Mouse (Mus musculus): ENCODE measurements around the gene Cmbl. TPM values are rescaled to one million over a fixed set of nuclear protein-coding genes. Genes with fewer than 3 reads are reported as not detected.

The Cmbl gene
- total RNA-seq (2015; ENCODE audit: low replicate concordance) (2.3 TPM in 1 of 2 replicates, not detected in the other), total RNA-seq (2017; ENCODE audit: low replicate concordance) (3.5 and 6.5 TPM in 2 replicates)

DNA sequence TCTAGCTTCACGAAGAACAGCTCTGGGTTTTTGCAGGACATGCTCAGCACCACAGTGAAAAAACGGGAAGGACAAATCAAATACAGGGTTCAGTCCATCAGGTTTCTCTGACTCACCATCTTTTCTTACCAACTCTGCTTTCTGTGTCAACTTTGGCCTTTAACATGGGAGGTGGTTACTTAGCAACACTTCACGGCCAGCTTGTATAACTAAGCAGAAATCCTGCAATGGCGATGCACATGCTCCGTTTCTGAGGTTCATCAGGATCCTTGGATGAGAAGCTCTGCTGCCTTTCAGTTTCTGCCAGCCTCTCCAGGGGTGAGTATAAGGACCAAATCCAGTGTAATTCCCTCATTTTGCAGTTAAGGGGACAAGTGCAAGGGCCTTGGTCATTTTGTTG lies at the start of gene Cmbl:
TSS of gene Cmbl (plus strand) at position 206 of the 400 bp plus-strand sequence.
- no peak for ATAC-seq (replicated peaks; ENCODE audit: low FRiP score, poor library complexity, severe bottlenecking)

DNA sequence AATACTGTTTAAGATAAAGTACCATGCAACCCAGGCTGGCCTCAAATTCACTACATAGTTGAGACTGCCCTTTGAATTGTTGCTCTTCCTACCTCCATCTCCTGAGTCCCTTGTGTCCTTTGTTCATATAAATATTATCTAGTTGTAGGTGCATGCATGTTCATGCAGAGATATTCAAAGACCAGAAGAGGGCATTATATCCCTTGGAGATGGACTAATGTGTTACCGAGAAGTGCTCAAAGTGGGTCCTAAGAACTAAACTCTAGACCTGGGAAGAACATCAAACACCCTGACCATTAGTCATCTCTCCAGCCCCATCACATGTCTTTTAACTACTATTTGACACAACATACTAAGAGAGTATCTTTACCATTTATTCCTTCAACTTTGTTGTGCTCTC lies 48.0 kb upstream of the Cmbl start:
- peak; percentile 37 for ATAC-seq (replicated peaks; ENCODE audit: low FRiP score, poor library complexity, severe bottlenecking)

DNA sequence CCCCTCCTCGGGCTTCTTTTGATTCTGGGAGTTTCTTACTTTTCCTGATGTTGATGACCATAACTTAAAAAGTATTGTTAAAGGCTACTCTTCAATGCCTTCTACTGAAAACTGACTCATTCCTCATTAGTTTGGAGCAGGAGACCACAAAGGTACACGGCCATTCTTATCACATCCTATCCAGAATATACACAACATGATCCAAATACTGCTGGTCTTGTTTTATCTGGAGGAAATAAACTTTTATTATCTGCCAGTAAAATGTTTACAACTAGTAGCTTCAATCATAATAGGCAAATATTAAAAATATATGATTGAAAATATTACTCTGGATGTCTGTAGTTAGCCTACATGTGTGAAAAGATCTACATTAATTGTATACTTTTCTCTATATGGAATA lies 46.8 kb upstream of the Cmbl start:
- no peak for ATAC-seq (replicated peaks; ENCODE audit: low FRiP score, poor library complexity, severe bottlenecking)

- ATAC-seq (replicated peaks; ENCODE audit: low FRiP score, poor library complexity, severe bottlenecking), result 0 out of 2 replicates have a peak, but pooled peaks have one; percentile 17
These were observed 46.2 kb upstream of the Cmbl start for GRCm38 (mm10) chr15:31519000-31519399.

GRCm38 (mm10) chr15:31526463-31526862 lies 38.7 kb upstream of the Cmbl start:
- ATAC-seq (replicated peaks; ENCODE audit: low FRiP score, poor library complexity, severe bottlenecking), result no peak

- ATAC-seq (replicated peaks; ENCODE audit: low FRiP score, poor library complexity, severe bottlenecking), result no peak
These were observed 36.7 kb upstream of the Cmbl start for GRCm38 (mm10) chr15:31528477-31528876.

DNA sequence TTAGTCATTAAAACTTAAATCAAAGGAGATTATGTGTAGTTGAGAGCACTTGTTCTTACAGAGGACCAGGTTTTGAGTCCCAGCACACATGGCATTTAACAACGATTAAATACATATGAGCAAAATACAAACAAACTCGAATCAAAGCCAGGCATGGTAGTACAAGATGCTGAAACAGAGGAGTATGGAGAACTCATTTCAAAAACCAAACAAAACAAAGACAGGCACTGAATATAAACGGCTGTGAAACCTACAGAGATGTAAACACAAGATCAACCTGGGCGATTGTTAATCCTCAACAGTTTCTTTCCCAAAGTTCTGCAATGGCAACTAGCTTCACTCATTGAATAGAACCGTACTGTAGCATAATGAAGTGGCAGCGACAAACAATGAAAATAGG lies 36.1 kb upstream of the Cmbl start:
- no peak for ATAC-seq (replicated peaks; ENCODE audit: low FRiP score, poor library complexity, severe bottlenecking)

GRCm38 (mm10) chr15:31529811-31530658 lies 35.2 kb upstream of the Cmbl start:
- ATAC-seq (replicated peaks; ENCODE audit: low FRiP score, poor library complexity, severe bottlenecking), result no peak

DNA sequence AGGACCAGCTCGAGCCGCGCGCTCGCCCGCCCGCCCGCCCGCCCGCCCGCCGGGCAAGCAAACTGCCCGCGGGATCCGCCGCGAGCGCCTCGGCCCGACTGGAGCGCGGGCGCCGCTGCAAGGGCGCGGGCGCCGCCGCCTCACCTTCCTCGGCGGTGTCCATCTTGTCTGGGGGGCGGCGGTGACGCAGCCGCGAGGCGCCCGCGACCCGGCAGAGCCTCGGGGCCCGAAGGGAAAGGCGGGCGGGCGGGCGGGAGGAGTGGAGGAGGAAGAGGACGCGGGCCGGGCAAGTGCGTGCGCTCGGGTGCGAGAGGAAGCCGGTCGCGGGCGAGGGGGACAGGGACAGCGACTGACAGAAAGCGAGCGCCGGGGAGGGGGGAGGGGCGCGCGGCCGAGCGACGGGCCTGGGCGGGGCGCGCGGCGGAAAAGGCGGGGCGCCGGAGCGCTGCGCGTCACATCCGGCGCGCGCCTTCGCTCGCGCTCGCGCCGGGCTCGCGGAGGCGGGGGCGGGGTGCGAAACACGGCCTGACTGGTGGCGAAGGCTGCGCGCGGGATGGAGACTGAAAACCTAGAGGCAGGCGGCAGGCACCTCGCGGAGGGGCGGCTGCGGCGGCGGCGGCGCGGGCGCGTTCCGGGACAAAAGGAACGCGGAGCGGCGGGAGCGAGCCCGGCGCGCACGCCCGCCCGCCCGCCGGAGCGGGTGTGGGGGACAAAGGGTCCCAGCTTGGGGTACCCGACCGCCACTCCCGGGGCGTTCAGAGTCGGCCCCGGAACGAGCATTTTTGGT lies 34.3 kb upstream of the Cmbl start, which contains the start of gene March6:
TSS of gene March6 (minus strand) at position 395 of the 787 bp plus-strand sequence.
- peak; percentile 74 for ATAC-seq (replicated peaks; ENCODE audit: low FRiP score, poor library complexity, severe bottlenecking)

GRCm38 (mm10) chr15:31531446-31532330 lies 33.5 kb upstream of the Cmbl start:
- peak; percentile 53 for ATAC-seq (replicated peaks; ENCODE audit: low FRiP score, poor library complexity, severe bottlenecking)

DNA sequence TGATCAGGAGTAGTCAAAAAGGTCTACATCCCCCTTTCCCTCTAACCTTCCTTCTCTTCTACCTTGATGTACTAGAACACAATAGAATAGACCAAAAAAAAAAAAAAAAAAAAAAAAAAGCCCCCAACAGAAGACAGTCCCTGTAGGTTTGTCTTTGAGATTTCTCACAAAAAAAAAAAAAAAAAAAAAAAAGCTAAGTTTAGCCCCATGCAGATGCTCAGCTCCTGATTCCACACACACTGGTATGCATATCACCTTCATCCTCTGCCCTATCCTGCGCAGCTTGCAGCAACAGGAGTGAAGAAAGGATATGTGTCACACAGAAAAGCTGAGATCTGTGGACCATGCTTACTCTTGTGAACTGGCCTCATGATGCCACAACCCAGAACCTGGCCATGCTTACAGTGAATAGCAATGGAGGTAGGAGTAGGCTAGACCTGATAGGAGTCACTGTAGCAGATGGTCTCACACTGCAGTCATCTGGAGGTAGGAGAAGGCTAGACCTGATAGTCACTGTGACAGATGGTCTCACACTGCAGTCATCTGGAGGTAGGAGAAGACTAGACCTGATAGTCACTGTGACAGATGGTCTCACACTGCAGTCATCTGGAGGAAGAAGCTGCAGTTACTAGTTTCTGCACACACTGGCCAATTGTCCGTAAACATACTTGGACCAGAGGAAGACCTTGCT lies 32.7 kb upstream of the Cmbl start:
- ATAC-seq (replicated peaks; ENCODE audit: low FRiP score, poor library complexity, severe bottlenecking), result peak; percentile 16; the same call in 1 of the 2 replicates

- ATAC-seq (replicated peaks; ENCODE audit: low FRiP score, poor library complexity, severe bottlenecking), result peak; percentile 47
These were observed 31.7 kb upstream of the Cmbl start for GRCm38 (mm10) chr15:31533529-31533928.

DNA sequence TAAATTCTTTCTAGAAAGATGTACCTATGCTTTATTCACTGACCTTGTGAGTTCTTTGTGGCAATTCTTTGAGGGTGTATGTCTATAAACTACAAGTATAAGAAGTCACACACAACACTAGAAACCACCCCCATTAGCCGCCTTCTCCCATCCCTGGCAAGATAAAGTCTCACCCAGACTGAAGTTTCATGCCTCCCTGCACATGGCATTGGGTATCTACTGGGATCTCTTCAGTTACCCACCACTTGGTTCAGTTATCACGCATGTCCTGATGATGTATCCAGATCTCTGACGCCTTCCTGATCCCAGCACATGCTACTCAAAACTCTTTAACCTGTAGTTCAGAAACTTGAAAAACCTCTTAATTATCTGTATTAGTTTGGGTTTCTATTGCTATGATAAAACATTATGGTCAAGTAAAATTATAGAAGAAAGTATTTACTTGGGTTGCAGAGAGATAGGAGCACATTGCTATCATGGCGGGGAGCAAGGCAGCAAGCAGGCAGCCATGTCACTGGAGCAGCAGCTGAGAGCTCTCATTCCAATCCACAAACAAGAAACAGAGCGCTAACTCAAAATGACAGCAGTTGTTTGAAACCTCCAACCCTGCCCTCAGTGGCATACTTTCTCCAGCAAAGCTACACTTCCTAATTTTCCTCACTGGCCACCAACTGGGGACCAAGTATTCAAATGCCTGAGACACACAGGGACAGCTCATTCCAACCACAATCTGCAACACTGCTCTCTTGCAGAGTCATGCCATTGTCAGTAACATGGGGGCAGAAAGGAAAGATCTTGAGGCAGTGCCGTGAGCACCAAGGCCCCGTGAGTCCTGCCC lies 30.5 kb upstream of the Cmbl start:
- no peak for ATAC-seq (replicated peaks; ENCODE audit: low FRiP score, poor library complexity, severe bottlenecking)

- no peak for ATAC-seq (replicated peaks; ENCODE audit: low FRiP score, poor library complexity, severe bottlenecking)
These were observed 29.8 kb upstream of the Cmbl start for GRCm38 (mm10) chr15:31535259-31535855.

DNA sequence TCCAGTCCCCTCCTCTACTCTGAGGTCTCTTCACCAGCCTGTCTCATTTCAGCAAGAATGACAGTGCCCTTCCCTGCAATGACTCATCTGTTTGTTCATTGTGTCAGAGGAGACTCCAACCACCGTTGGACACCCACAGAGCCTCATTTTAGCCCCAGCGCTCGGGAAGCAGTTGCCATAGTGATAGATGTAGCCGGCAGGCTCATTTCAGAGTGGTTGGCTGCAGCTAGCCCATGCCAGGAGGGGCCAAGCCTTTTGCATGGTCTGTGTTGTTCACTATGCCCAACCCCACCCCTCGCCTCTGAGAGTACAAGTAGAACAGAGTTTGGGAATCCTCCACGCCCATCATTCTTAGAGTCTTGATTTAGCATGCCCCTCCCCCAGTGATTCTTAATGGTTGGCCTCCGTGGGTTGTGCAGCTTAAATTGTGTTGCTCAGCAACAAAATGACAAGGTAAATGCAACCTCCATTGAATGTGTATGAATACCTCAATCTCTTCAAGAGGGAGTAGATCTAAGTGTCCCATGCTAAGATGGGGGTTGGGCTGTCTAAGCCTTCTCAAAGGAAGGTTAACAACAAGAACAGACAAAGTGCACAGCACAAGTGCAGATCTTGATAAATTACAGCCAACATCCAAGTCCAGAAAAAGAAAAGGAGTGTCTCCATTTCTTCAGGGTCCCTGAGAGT lies 29.0 kb upstream of the Cmbl start:
- no peak for ATAC-seq (replicated peaks; ENCODE audit: low FRiP score, poor library complexity, severe bottlenecking)

DNA sequence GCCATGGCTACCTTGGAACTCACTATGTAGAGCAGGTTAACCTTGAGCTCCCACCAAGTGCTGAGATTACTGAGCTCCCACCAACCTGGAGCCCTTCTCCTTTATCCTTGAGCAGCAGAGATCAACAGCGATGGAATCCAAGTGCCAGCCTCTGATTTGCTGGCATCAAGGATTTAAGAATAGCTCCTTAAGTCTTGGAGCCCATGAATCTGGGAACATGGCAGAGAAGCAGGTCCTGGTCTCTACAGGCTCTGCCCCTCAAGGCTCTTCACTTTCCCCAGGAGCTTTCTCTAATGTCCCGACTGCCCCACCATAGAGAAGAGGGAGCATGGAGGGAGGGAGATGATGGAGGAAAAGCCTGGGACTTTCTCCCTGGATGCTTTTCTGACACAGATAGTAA lies 27.5 kb upstream of the Cmbl start:
- ATAC-seq (replicated peaks; ENCODE audit: low FRiP score, poor library complexity, severe bottlenecking), result no peak

- ATAC-seq (replicated peaks; ENCODE audit: low FRiP score, poor library complexity, severe bottlenecking), result no peak
These were observed 26.8 kb upstream of the Cmbl start for GRCm38 (mm10) chr15:31538346-31538745.

Measured in erythroblast, adult 5-6 weeks (primary cell).